Mouse (Mus musculus) adrenal gland, postnatal 10 days (tissue): ENCODE data around the gene Gm12216. TPM values are rescaled to one million over a fixed set of nuclear protein-coding genes. Genes with fewer than 3 reads are reported as not detected.
"Not testable (repeated sequence)": the region's sequence is repeated elsewhere in the genome, so short reads cannot be mapped to it uniquely, and the experiment has no call there.

ENCODE experiments used
- DNase-seq: peaks from one replicate; pipeline ENCODE4 v3.0.0; 2021; ENCODE audit warnings: mixed read lengths
- total RNA-seq, 2 experiments: library from RNA; stranded (reverse); gene quantifications; 2 replicates each; pipeline ENCODE4 v1.2.3; 2021

The Gm12216 gene
- total RNA-seq, 2 experiments from 2014 or later: 5.7 to 7.9 TPM

DNA sequence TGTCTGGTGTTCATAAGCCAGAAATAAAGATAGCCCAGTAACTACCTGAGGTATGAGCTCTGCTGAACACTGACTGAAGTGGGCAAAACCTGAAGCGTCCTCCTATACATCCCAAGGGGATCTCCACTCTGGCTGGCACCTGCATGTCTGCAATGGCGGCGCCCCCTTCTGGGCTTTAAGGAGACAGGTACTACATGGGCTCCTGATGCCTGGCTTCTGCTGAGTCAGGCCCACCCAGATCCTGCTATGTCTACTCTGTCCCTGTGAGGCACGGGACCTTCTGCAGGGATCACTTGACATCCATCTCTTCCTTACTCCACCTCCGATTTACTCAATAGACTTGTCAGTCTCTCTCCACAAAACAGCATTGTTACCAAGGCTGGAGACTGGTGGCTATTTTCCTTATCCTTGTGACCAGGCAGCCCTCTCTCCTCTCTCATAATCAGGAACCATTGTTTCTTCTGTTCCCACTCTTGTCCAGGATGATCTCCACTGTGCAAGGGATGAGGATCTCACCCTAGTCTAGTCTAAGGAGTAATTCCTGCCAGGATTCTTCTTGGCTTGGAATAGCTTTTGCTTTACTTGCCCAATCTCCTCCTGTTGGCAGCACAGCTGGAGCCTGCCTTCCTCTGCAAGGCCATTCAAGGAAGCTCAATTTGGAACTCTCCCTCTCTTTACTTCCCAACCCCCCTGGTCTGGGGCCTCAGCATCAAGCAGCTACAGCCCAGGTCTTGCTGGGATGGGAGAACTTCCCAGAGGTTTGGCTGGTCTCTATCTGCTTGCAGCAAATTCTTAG is 15.1 kb upstream of the Gm12216 start:
- not testable (repeated sequence) for DNase-seq

GRCm38 (mm10) chr11:53871786-53872507 is 12.9 kb upstream of the Gm12216 start:
- DNase-seq: no peak

- DNase-seq: no peak
These were observed 10.1 kb upstream of the Gm12216 start for GRCm38 (mm10) chr11:53869172-53869571.

DNA sequence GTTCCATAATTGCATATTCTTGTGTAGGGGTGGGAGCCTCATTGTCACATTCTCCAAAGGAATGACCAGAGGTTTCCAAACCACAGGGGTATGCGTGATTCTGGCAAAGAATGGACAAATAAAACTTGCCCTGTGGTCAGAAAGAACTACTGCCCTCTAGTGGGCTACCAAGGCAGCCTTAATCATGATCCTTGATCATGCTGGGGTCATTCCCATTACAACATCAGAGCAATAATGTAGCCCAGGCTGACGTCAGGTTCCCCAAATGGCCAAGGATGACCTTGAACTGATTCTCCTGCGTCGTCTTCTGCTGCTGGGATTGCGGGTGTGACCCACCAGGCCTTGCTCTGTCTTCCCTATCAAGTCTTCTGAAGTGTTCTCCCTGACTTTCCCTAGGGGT is 9.3 kb upstream of the Gm12216 start:
- DNase-seq: not testable (repeated sequence)

- not testable (repeated sequence) for DNase-seq
These were observed 5.8 kb upstream of the Gm12216 start for GRCm38 (mm10) chr11:53864724-53865310.

- not testable (repeated sequence) for DNase-seq
These were observed 1.9 kb upstream of the Gm12216 start for GRCm38 (mm10) chr11:53860944-53861343.

DNA sequence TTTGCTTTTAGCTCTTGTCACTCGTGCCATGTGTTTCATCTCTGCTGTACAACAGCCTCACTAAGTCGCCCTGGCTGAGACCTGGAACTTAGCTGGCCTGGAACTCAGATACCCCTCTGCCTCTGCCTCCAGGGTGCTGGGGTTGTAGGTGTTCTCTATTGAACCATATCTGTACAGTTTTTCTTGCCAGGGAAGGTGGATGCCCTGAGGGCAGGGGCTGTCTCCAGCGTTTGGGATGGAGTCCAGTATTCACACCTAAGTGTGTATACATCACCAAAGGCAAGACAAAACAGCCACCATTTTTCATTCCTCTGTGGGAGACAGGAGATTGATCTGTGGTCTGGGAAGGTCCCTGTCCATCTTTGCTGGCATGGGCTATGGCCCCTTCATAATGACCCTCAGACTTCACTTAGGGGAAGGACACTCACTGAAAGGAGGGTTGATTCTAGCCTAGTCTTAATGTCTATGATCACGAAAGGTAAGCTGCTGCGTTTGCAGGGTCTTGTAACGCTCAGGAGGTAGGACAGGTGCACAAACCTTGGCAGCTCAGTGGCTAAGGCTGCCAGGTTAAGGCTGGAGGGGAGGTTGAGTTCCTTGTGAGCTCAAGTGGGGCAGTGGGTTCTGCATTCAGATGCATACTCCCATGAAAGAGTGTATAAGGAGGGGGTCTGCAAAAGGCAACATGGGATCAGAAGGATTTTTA is 847 bp downstream of the Gm12216 start:
- DNase-seq: no peak

DNA sequence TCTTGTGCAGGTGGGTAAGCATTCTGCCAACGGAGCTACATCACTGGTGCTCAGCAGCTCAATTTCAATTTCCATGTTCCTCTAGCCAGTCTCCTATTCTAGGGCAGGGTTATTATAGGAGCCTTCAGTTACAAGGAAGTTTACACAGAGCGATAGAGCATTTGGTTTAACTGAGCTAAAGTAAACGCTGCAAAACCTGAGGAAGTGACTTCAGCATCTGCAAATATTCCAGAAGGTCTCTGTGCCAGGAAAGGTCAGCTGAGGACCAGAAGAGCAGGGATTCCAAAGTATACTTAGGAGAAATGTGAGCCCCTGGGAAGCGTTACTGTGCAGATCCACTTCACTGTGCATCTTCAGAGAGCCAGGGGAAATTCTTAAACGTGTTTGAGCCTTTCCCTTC is 5.4 kb downstream of the Gm12216 start:
- DNase-seq: no peak

GRCm38 (mm10) chr11:53851795-53852194 is 7.3 kb downstream of the Gm12216 start:
- no peak for DNase-seq

GRCm38 (mm10) chr11:53849588-53850320 is 9.3 kb downstream of the Gm12216 start:
- peak; percentile 88 for DNase-seq

- DNase-seq: no peak
These were observed 13.4 kb downstream of the Gm12216 start for GRCm38 (mm10) chr11:53845680-53846079.

GRCm38 (mm10) chr11:53843106-53843505 is 15.9 kb downstream of the Gm12216 start:
- no peak for DNase-seq

GRCm38 (mm10) chr11:53842161-53842581 is 16.9 kb downstream of the Gm12216 start:
- DNase-seq: no peak

DNA sequence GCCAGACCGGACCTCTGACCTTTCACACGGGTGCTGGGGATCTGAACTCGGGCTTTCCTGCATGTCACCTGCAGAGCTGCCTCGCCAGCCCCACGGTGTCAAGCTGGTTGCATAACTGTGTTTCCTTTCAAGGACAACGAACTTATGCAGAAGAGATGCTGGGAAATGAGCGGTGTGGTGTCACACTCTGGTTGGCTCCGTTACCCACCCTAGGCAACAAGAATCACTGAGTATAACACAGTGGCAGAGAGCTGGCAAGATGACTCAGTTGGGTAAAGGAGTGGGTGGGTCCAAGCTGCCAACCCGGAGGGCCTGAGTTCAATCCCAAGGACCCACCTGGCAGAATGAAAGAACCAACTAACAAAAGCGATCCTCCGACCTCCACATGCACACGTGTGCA is 17.5 kb downstream of the Gm12216 start:
- no peak for DNase-seq

GRCm38 (mm10) chr11:53839663-53840642 is 19.1 kb downstream of the Gm12216 start:
- DNase-seq: peak; percentile 47

DNA sequence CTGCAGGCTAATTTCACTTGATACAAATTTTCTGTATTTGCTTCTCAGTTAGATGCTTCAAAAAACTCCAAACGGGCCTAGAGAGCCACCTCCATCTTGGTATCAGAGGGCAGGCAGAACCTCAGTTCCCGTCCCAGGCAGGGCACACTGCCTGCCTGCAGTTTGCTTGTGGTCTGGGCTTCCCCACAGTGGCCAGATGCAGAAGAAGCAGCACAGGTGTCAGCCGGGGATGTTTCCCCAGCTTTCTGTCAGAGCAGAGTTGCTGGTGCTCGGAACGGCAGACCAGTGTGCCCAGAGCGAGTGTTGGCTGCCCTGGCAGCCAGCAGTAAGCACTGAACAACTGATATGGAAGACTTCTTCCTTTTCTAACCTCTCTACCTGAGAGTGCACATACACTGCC is 19.9 kb downstream of the Gm12216 start:
- DNase-seq: no peak

- no peak for DNase-seq
These were observed 21.3 kb downstream of the Gm12216 start for GRCm38 (mm10) chr11:53837731-53838130.

- DNase-seq: no peak
These were observed 23.6 kb downstream of the Gm12216 start for GRCm38 (mm10) chr11:53835379-53836010.

DNA sequence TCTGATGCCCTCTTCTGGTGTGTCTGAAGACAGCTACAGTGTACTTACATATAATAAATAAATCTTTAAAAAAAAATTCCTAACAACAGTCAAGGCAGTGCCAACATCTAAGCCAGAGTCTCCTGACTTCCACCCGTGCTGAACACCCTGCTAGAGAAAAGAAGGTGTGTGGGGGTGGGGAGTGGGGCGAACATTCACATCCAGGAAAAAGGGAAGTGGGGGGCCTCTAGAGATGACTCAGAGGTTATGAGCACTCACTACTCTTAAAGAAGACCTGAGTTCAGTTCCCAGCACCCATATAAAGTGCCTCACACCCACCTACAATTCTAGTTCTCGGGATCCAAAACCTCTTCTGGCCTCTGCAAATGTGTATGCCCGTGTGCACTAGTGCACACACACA is 33.6 kb downstream of the Gm12216 start:
- DNase-seq: no peak

DNA sequence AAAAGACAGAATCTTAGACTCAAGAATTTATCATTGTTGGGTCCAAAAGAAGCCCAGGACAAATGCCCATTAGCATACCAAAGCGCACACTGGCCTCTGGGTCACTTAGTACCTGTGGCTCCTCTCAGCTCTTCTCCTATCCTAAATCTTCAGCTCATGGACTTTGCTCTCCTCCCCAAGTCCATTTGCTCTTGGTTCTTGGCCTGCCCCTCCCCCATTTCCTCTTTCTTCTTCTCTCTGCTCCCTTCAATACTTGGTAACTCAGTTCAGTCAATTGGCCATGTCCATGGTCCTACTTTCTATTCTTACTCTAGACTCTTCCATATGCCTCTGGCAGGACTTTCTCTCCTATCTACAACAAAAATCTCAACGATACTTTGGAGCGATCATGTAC is 37.1 kb downstream of the Gm12216 start:
- DNase-seq: no peak
